Mouse (Mus musculus): ENCODE results near the gene Car3.

DNA sequence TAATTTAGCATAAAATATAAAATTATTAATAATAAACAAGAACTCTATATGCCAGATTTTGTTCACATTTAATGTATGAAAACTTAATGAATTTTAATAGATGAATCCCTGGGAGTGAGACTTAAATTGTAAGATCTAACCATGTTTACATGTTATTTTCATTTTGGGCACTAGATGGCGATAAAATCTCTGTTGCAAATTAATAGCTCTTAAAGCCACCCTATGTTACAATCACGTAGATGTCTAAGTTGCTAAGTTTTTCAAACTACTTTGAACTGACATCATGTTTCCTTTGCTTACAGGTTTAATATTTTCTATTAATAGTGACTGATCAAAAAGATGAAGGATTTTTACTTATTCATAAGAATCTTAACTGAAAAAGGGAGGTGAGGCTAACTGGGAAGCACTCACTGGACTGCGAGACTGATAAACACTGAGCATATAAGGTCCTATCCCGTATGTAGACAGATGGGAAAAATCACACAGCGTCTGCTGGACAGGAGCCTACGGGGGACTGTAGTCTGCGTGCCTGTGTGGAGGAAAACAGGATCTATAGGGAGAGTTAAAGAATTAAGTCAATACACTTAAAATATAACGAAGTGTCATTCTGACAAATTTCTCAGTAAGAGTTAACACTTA lies 11.2 kb downstream of the Car3 start:
- TF ChIP-seq CTCF (IDR thresholded peaks at IDR 0.05; ENCODE audit: low read depth) (peak; percentile 87), EP300 (optimal IDR thresholded peaks at IDR 0.05) (no peak)

Measured in stomach, postnatal 0 days (tissue).